Mouse (Mus musculus) embryo, embryonic 9.5 days (tissue): Measurements from ENCODE around the gene Gpatch8.
A peak's percentile ranks its signal among the peaks of the same experiment; 100 is the strongest.

Source experiments
- DNase-seq: peaks from one replicate; pipeline ENCODE4 v3.0.0-alpha.2; 2017; ENCODE audit errors: extremely low spot score

The Gpatch8 gene

DNA sequence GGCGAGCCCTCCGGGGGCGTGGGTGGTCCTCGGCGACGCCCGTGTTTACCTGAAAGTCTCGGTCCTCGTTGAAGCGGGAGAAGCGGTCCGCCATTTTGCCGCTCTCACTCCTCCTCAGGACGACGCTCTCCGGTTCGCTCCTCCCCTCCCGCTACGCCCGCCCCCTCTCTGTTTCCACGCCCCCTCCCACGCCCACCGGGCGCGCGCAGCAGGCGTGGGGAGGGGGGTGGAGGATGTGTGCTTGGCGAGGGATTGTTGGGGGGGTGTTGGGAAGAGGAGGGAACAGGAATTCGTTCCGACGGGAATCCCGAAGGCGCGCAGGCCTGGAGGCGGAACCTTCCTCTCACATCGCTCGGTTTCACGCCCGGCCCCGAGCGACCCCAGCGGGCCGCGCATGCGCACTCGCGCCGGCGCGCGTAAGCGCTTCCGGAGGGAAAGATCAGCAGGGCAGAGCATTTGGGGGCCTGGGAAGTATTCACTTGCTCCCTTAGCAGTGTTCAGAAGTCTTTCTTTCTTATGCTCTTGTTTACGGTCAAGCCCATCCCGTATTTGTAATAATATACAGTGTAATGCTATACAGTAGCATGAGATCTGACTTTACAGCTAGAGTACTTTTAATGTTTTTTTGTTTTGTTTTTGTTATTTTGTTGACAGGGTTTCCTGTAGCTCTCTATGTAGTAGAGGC, at the start of gene Gpatch8:
Gene Gpatch8 (minus strand): TSS at position 362 of the 685 bp plus-strand sequence.
- peak; percentile 98 for DNase-seq

DNA sequence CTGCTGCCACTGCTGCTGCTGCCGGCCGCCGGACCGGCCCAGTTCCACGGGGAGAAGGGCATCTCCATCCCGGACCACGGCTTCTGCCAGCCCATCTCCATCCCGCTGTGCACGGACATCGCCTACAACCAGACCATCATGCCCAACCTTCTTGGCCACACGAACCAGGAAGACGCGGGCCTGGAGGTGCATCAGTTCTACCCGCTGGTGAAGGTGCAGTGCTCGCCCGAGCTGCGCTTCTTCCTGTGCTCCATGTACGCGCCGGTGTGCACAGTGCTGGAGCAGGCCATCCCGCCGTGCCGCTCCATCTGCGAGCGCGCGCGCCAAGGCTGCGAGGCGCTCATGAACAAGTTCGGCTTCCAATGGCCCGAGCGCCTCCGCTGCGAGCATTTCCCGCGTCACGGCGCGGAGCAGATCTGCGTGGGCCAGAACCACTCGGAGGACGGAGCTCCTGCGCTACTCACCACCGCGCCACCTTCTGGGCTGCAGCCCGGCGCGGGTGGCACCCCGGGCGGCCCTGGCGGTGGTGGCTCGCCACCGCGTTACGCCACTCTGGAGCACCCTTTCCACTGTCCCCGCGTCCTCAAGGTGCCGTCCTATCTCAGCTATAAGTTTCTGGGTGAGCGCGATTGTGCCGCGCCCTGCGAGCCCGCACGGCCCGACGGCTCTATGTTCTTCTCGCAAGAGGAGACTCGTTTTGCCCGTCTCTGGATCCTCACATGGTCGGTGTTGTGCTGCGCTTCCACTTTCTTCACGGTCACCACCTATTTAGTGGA, 48.8 kb upstream of the Gpatch8 start:
- DNase-seq, result no peak

DNA sequence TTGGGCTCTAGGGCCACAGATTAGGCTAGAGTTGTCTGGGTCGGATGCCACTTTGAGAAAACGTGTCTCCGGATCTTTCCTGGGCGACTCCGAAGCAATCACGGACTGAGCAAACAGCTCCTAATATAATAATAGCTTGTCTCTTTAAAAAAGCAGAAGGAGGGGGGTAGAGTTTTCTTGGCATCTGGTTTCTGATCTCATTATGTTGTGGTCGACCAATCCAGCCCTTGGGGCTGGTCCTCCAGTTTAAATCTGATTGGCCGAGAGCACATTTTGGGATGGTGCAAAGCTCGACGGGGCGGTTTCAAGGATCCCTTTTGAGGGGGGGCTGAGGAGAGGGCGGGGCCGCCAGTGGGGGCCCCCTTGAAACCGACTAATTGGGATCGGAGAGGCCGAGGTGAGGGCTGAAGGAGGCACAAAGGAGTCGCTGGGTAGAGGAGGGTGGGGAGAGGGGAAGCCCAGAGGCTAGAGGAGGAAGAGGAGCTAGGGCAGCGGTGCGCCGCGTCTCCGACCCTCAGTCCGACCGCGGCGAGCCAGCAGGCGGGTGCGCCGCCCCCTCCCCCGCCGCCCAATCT, 47.9 kb upstream of the Gpatch8 start, which contains the start of gene Fzd2:
Gene Fzd2 (plus strand): TSS at position 387 of the 575 bp plus-strand sequence.
- peak; percentile 100 for DNase-seq

DNA sequence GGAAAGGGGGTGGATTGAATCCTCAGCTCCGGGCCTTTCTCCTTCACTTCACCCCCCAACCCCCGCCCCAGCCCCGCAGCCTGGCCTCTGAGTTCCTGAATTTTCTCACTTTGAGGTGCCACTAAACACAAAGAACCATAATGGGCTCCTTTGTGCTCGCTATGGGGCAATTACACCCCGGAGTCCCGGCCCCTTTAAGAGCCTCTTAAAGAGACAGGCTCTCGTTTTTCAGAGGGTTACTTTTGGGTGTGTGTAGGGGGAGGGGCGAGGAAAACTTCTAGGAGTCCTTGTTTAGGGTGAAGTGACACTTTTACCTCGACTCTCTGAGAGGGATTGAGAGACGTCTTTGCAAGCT, 47.3 kb upstream of the Gpatch8 start:
- DNase-seq, result no peak

DNA sequence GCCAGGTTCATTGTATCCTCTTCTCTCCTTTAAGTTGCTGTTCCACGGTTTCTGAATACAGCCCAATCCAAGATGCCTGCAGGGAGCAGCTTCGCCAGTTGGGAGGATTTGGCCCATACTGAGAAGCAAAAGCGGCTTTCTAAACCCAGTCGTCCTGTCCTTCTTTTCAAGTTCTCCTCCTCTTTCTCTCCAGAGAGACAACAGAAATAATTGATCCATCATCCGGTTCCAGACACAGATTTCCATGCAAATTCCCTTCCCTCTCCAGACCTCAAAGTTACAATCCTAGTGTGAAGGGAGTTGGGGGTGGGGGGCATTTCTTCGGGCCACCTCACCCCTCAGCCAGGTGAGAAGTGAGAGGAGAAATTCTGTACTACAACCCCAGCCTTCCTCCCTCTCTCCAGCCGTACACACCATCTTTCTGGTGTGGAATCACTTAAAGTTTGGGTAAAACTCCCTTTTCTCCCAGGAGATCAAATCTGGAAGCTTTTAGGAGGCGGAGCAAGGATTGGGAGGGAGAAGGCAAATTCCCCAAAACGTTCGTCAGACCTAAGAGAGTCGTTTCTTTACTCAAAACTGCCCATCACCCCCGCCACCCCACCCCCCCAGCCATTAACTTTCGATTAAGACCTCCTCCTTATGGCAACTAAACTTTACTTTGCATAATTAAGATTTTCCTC, 46.8 kb upstream of the Gpatch8 start:
- DNase-seq, result peak; percentile 86

DNA sequence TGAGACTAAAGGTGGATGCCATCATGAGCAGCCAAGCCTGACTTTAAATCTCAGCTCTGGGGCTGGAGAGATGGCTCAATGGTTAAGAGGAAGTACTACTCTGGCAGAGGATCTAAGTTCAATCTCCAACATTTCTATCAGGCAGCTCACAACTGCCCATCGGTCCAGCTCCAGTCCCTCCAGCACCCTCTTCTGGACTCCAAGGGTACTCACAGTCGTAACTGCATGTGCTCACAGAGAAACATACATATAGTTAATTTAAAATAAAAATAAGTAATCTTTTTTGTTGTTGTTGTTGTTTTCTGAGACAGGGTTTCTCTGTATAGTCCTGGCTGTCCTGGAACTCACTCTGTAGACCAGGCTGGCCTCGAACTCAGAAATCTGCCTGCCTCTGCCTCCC, 43.7 kb upstream of the Gpatch8 start:
- no peak for DNase-seq

DNA sequence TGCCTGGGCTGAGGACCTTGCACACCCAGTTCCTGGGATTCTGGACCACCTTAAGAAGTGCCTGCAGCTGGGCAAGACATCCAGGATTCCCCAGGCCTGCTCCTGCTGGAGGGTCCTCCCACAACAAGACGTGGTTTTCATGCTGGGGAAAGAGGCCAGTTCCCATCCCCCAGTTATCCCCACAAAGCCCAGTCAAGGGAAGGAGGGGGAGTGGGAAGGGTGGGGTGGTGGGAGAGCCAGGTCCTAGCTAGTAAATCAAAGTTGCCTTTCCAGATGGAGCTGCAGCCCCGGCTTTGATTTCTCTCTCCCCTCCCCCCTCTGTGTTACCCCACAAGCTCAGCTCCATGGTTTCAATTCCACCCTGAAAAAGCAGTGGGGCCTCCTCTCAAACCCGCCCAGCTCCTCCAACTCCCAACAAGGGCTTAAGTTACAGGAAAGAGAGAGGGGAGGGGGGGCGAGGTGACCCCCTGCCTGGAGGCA, 39.2 kb upstream of the Gpatch8 start:
- peak; percentile 80 for DNase-seq

DNA sequence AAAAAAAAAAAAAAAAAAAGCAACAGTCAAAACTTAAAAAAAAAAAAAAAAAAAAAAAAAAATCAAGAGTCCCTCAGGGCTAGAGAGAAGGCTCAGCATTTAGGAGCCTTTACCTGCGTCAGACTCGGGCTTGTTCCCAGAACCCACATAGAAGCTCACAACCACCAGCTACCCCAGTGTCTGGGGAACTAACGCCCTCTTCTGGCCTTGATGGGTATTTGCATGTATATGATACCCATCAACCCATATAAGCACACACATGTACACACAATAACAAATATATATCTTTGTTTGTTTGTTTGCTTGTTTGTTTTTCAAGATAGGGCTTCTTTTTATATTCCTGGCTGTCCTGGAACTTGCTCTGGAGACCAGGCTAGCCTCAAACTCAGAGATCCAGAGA, 31.4 kb upstream of the Gpatch8 start:
- no peak for DNase-seq

DNA sequence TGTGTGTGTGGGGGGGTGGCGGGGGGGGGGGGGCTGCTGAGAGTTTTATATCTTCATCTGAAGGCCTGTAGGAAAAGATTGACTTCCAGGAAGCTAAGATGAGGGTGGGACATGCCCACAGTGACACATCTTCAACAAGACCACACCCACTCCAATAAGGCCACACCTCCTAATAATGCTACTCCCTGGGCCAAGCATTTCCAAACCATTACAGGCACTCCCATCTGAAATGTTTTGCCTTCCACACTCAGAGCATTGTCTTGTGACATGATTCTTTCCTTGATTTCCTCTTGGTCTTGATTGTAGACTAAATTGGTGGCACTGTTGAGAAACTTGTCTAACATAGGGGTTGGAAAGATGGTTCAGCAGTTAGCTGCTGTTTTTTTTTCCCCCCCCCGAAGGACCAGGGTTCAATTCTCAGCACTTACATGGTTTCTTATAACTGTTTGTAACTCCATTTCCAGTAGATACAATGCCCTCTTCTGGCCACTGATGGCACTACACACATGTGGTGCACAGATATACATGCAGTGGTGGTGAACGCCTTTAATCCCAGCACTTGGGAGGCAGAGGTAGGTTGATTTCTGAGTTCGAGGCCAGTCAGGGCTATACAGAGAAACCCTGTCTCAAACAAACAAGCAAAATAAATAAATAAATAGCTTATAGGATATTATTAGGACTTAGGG, 30.4 kb upstream of the Gpatch8 start:
- DNase-seq, result no peak

DNA sequence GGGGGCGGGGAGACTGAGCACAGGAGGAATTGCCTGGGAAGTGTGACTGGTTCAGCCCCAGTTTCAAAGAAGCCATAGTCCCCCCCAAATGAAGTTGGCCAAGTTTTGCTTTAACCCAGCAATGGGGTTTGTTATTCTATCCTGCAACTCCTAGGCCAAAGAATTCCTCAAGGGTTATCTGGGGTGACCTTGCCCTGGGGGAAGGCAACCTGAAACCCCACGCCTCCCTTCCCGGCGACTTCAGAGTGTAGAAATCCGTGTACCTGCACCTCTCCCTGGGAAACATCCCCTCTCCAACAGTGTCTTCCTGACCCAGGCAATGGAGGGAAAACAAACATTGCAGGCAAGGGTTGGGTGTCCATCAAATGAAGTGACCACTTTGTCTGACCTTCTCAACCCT, 26.5 kb upstream of the Gpatch8 start:
- peak; percentile 59 for DNase-seq

DNA sequence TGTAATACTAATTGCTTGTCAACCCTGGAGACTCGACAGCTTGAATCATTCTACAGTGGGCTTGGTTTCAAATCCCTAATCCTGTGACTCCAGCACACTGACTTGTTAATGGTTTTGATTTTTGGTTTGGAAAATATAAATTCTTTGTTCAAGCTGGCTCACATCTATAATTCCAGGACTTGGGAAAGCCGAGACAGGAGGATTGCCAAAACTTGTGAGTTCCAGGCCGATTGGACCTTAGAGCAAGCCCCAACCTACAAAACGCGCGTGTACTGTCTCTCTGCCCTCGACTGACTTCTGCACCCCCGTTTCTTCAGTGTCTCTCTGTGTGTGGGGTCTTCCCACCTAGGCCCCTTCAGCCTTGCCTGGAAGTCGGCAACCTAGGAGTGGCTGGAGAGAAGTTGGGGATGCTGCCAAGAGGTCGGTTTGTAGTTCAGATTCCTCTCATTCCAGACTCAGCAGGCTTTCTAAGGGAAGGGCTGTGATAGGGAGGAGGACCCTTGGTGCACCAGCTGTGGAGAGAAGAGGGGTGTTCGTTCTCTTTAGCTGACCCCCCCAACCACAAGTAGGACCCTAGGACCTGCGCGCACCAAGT, 25.9 kb upstream of the Gpatch8 start:
- peak; percentile 48 for DNase-seq

DNA sequence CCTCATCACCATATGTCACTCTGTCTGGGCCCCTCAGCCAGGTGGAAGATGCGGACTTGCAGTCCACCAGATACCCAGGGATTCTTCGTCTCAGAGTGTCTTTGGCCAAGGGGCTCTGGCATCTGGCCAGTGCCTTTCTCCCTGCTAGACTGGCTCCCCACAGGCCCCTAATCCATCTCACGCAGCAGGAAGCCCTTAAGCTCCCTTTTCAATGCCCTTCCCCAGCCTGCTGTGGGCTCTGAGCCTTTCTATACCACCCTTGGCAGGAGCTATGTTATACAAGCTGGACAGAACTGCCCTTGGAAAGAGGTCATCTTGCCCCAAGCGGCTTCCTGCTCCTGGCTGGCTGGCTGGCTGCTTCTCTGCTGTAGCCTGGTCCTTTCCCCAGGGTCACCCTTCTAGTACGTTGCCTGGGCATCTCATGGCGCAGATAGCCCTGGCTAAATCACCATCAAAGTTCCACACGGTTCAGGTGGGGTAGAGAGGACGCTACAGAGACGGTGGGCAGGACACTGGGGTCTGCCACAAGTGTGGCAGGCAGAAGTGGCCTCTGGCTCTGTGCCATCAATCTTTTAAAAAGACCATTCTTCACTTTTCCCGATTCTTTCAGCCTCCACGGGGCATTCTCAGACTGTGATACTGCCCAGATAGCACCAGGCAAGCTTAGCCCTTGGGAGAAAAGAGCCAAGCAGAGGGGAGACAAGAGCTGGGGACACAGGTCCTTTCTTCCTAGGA, 25.3 kb upstream of the Gpatch8 start:
- DNase-seq, result no peak

DNA sequence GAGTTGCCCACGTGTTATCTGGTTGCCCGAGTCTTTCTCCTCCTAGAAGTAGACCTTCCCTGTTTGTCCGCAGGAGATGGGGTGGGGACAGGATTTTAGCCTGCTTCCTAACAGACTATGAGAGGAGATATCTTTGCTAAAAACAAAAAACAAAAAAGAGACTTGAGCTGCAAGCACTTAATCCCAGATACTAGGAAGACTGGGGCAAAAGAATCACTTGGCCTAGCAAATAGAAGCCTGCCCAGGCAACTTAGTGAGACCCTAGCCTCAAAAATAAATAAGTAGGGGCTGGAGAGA, 23.8 kb upstream of the Gpatch8 start:
- DNase-seq, result no peak

DNA sequence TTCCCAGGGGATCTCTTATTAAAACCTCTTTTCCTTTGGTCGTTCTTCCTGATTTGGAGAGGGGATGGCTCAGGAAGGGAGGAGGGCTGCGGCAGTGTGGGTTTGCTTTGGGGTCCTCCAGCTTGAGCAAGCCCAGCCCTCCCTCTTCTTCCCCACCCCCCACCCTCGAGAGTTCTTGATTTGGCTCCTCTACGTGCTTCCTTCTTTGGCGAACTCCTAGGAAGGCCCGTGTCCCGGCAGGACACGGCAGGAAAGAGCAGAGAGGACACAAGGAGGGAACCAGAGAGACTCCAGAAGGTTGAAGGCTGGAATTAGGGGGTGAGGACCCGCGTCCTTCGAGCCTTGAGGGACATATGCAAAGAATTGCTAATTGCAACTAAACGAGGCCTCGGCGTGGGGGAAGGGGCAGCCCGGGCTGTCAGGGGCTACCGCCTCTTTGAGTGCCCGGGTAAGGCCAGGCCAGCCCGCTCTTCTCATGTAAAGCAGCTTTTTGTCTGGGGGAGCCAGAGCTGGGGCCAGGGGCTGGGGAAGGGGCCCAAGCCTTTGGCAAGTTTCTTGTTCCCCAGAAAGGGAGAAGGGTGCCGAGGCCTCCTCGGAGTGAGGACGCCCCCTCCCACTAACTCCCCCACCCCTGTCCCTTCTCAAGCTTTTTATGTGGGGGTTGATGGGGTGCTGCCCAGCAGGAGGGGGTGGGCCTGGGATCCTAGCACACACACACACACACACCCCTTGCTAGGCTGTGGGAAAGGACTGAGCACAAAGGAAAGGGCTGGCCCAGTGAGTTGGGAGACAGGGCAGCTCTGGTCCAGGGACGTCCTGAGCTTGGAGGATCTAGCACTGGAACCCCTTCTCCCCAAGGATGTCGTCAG, 23.2 kb upstream of the Gpatch8 start, which contains the start of gene Gm11627:
Gene Gm11627 (minus strand): TSS at position 297 of the 869 bp plus-strand sequence.
- DNase-seq, result peak; percentile 80

DNA sequence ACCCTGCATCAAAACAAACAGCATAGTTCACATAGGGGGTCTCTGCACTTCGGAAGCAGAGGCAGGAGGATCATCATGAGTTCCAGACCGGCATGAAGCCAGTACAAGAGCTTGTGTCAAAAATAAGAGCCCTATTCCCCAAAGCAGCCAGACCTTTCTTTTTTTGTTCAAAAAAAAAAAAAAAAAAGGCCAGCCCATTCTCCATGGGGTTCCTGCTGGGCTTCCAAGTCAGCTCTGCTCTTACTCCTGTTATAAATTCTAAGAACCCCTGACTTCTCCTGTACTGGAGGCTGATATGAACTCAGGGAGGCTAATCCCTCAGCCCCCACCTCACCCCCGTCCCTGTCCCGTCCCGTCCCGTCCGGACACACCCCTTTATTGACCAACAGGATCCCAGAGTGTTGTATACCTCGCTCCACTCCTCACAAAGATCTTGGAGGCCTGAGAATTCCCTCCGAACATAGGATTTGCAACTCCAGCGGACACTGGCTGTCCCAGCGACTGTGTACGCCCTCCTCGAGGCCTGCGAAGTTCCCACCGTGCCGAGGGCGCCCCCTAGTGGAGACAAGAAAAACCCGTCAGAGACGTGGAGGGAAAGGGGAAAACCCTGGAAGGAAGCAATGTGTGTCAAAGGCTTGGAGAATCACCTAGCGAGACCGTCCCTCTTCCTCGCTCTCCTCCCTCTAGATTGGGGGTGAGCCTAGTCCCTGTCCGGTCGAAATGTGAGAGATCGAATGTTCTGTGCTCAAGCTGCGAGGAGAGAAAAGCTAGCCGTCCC, 22.3 kb upstream of the Gpatch8 start:
- peak; percentile 89 for DNase-seq

DNA sequence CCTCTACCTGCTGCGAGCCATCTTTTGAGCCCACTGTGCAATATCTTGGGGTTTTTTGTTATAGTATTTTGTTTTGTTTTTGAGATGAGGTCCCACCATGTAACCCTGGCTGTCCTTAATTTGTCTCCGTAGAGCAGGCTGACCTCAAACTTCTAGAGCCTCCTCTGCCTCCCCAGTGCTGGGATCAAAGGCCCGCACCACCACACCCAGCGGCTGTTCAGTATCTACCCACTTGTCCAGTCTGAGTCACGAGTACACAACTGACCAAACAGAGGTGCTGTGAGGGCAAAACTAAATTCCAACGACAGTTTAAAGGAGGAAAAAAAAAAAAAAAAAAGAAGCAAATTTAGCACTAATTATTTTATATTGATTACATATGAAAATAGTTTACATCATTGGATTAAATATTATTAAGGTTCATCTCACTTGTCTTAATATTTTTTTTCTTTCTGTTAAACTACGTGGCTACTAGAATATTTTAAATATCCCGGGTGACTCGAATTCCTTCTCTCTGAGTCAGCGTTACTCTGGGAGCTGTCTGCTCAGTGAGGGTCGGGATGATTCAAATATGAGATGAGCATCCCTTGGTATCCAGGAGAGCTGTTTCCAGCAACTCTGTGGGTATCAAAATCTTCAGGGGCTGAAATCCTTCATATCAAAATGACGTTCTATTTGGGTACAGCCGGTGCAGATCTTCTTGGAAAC, 20.0 kb upstream of the Gpatch8 start:
- DNase-seq, result no peak

DNA sequence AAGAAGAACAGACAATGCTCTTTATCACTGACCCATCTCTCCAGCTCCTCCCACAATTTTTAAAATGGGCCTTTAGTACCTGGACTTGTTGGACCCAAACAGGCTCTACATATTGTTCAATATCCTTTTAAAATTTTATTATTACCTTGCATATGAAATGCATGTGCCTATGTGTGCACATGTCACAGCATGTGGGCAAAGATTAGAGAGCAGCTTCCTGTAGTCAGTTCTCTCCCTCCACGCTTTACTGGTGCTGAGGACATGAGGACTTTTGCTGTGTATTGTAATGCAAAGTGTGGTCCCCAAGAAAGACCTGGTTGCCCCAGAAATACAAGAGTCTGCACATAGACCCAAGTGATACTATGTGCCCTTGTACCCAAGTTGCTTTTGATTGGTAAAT, 18.8 kb upstream of the Gpatch8 start:
- DNase-seq, result no peak
